Mouse (Mus musculus): ENCODE results near the gene Atp13a3. TPM values are rescaled to one million over a fixed set of nuclear protein-coding genes. Genes with fewer than 3 reads are reported as not detected.
A peak's percentile ranks its signal among the peaks of the same experiment; 100 is the strongest.

The Atp13a3 gene
- total RNA-seq, 2 experiments from 2014 or later, result 60.8 to 66.6 TPM

GRCm38 (mm10) chr16:30285701-30286100 lies 120.1 kb downstream of the Atp13a3 start:
- DNase-seq, result no peak
- intact Hi-C loops (cut with DNase I), result no loop called here

- peak; percentile 38 to 62 for DNase-seq
These were observed 121.9 kb downstream of the Atp13a3 start for GRCm38 (mm10) chr16:30283743-30284337.

GRCm38 (mm10) chr16:30282844-30283495 lies 122.8 kb downstream of the Atp13a3 start, which contains the start of gene Lrrc15:
Lrrc15 (minus strand) TSS chr16:30283256.
- peak in 1 of 2 experiments; percentile 45 for DNase-seq
- intact Hi-C loops (cut with DNase I), result no loop called here

More at GRCm38 (mm10) chr16:30283743-30284337, 121.9 kb downstream of the Atp13a3 start:
- intact Hi-C loops (cut with DNase I), result no loop called here

GRCm38 (mm10) chr16:30280676-30281297 lies 125.0 kb downstream of the Atp13a3 start:
- DNase-seq, result no peak

GRCm38 (mm10) chr16:30278406-30278805 lies 127.4 kb downstream of the Atp13a3 start:
- intact Hi-C loops (cut with DNase I), result no loop called here
- no peak for DNase-seq

More at GRCm38 (mm10) chr16:30280676-30281297, 125.0 kb downstream of the Atp13a3 start:
- intact Hi-C loops (cut with DNase I), result no loop called here

GRCm38 (mm10) chr16:30275558-30276340 lies 130.0 kb downstream of the Atp13a3 start:
- no peak for DNase-seq
- intact Hi-C loops (cut with DNase I), result no loop called here

- intact Hi-C loops (cut with DNase I), result no loop called here
- no peak for DNase-seq
These were observed 132.7 kb downstream of the Atp13a3 start for GRCm38 (mm10) chr16:30273065-30273464.

- DNase-seq, result no peak
- intact Hi-C loops (cut with DNase I), result no loop called here
These were observed 133.7 kb downstream of the Atp13a3 start for GRCm38 (mm10) chr16:30271941-30272595.

GRCm38 (mm10) chr16:30271223-30271761 lies 134.5 kb downstream of the Atp13a3 start:
- intact Hi-C loops (cut with DNase I), result no loop called here
- no peak for DNase-seq

GRCm38 (mm10) chr16:30267359-30267758 lies 138.4 kb downstream of the Atp13a3 start, which contains the start of gene Cpn2:
Cpn2 (minus strand) TSS chr16:30267499.
- no peak for DNase-seq
- intact Hi-C loops (cut with DNase I), result no loop called here

GRCm38 (mm10) chr16:30266561-30266960 lies 139.2 kb downstream of the Atp13a3 start:
- no peak for DNase-seq
- intact Hi-C loops (cut with DNase I), result no loop called here

- intact Hi-C loops (cut with DNase I), result no loop called here
- no peak for DNase-seq
These were observed 140.2 kb downstream of the Atp13a3 start for GRCm38 (mm10) chr16:30265611-30266010.

GRCm38 (mm10) chr16:30263156-30263555 lies 142.6 kb downstream of the Atp13a3 start:
- intact Hi-C loops (cut with DNase I), result loop anchor here (5.0 kb wide), 1 partner anchor 249 kb away; no protein-coding TSS in a partner anchor
- DNase-seq, result no peak

GRCm38 (mm10) chr16:30262664-30263063 lies 143.1 kb downstream of the Atp13a3 start:
- peak; percentile 76 to 81 for DNase-seq
- intact Hi-C loops (cut with DNase I), result loop anchor here (5.0 kb wide), 1 partner anchor 250 kb away; no protein-coding TSS in a partner anchor

Other genes starting within 250 kb of the Atp13a3 start
- gene Cpn2, start 138.5 kb downstream of the Atp13a3 start, total RNA-seq (2021), result under 1 TPM in 1 of 2 experiments, not detected in 1; 0.14 TPM
- gene Lrrc15, start 122.7 kb downstream of the Atp13a3 start, total RNA-seq (2021), result under 1 TPM; 0.29 to 0.33 TPM
- under 1 TPM; 0.33 to 0.39 TPM for gene Gp5, start 95.2 kb downstream of the Atp13a3 start, total RNA-seq (2021)
- 10 to 100 TPM; 12.9 to 13.9 TPM for gene Tmem44, start 144.9 kb upstream of the Atp13a3 start, total RNA-seq (2021)
- 10 to 100 TPM; 18.0 to 18.6 TPM for gene Lsg1, start 181.6 kb upstream of the Atp13a3 start, total RNA-seq (2021)
- 10 to 100 TPM; 31.8 to 34.0 TPM for gene Fam43a, start 193.7 kb upstream of the Atp13a3 start, total RNA-seq (2021)